Mouse (Mus musculus) cerebellum, adult 8-10 months (tissue): ENCODE measurements at regions not wholly inside any gene's neighbourhood (a gene's known extent, or its start where the extent isn't known, plus 50 kb on each side); places are given as distances from the start of the nearest gene placed in this dataset.
"Not testable (repeated sequence)": the region's sequence is repeated elsewhere in the genome, so short reads cannot be mapped to it uniquely, and the experiment has no call there.

ENCODE experiments used
- DNase-seq: peaks from one replicate; pipeline ENCODE4 v3.0.0; 2022

- no peak for DNase-seq
Observed at GRCm38 (mm10) chr2:128270377-128271129, 144.7 kb downstream of the Bcl2l11 start.

- DNase-seq, result no peak
Observed at GRCm38 (mm10) chr2:128272789-128273188, 147.0 kb downstream of the Bcl2l11 start.

- DNase-seq, result no peak
Observed at GRCm38 (mm10) chr2:128273292-128273691, 147.5 kb downstream of the Bcl2l11 start.

GRCm38 (mm10) chr2:128276337-128276736 lies 150.5 kb downstream of the Bcl2l11 start:
- DNase-seq, result no peak

- DNase-seq, result no peak
Observed at GRCm38 (mm10) chr2:128277387-128278123, 151.7 kb downstream of the Bcl2l11 start.

GRCm38 (mm10) chr2:128278124-128278432 lies 152.2 kb downstream of the Bcl2l11 start:
- peak; percentile 59 for DNase-seq

- peak; percentile 17 for DNase-seq
Observed at GRCm38 (mm10) chr2:128278608-128279081, 152.8 kb downstream of the Bcl2l11 start.

- DNase-seq, result no peak
Observed at GRCm38 (mm10) chr2:128279127-128279710, 153.4 kb downstream of the Bcl2l11 start.

- no peak for DNase-seq
Observed at GRCm38 (mm10) chr2:128282591-128282990, 156.8 kb downstream of the Bcl2l11 start.

GRCm38 (mm10) chr2:128284822-128285421 lies 159.1 kb downstream of the Bcl2l11 start:
- DNase-seq, result peak; percentile 32

GRCm38 (mm10) chr2:128285457-128285856 lies 159.6 kb downstream of the Bcl2l11 start:
- DNase-seq, result no peak

- DNase-seq, result no peak
Observed at GRCm38 (mm10) chr2:128288138-128288551, 162.3 kb downstream of the Bcl2l11 start.

GRCm38 (mm10) chr2:128290609-128291008 lies 164.8 kb downstream of the Bcl2l11 start:
- no peak for DNase-seq

GRCm38 (mm10) chr2:128294610-128295009 lies 168.8 kb downstream of the Bcl2l11 start:
- DNase-seq, result no peak

GRCm38 (mm10) chr2:128295018-128295424 lies 169.2 kb downstream of the Bcl2l11 start:
- DNase-seq, result no peak

GRCm38 (mm10) chr2:128295726-128296234 lies 169.9 kb downstream of the Bcl2l11 start:
- DNase-seq, result no peak

GRCm38 (mm10) chr2:128296423-128296822 lies 170.6 kb downstream of the Bcl2l11 start:
- DNase-seq, result not testable (repeated sequence)

- DNase-seq, result no peak
Observed at GRCm38 (mm10) chr2:128296897-128297296, 171.1 kb downstream of the Bcl2l11 start.

GRCm38 (mm10) chr2:128297821-128298220 lies 172.0 kb downstream of the Bcl2l11 start:
- DNase-seq, result no peak

- no peak for DNase-seq
Observed at GRCm38 (mm10) chr2:128298996-128299395, 173.2 kb downstream of the Bcl2l11 start.

GRCm38 (mm10) chr2:128301709-128302108 lies 175.9 kb downstream of the Bcl2l11 start:
- no peak for DNase-seq

GRCm38 (mm10) chr2:128304063-128304712 lies 178.3 kb downstream of the Bcl2l11 start:
- DNase-seq, result no peak

GRCm38 (mm10) chr2:128306693-128307092 lies 180.9 kb downstream of the Bcl2l11 start:
- DNase-seq, result no peak
